Mouse (Mus musculus) bone marrow macrophage, adult 2 months (primary cell): ENCODE measurements around the gene Crot. TPM values are rescaled to one million over a fixed set of nuclear protein-coding genes. Genes with fewer than 3 reads are reported as not detected.
"Not testable (repeated sequence)": the region's sequence is repeated elsewhere in the genome, so short reads cannot be mapped to it uniquely, and the experiment has no call there.

Experiments used
- H3K27ac ChIP-seq: 2 replicates; pipeline ENCODE4 v1.5.1; 2012; ENCODE audit warnings: low read depth, low read length; ENCODE audit not compliant: insufficient read depth
- H3K4me1 ChIP-seq: 2 replicates; pipeline ENCODE4 v1.6.1; 2012; ENCODE audit warnings: low read length; ENCODE audit not compliant: control insufficient read depth, insufficient read depth
- H3K4me3 ChIP-seq: 2 replicates; pipeline ENCODE4 v1.5.1; 2012; ENCODE audit warnings: mild to moderate bottlenecking, low read length, moderate library complexity; ENCODE audit not compliant: insufficient read depth
- CTCF ChIP-seq: IDR thresholded peaks from 2 replicates; pipeline ENCODE4 v1.5.1; 2012; ENCODE audit warnings: low read depth, mild to moderate bottlenecking, low read length, moderate library complexity
- POLR2A ChIP-seq: IDR thresholded peaks from 2 replicates; pipeline ENCODE4 v1.6.1; 2012; ENCODE audit warnings: mild to moderate bottlenecking, low read depth, low read length, borderline replicate concordance
- polyA plus RNA-seq: library from polyadenylated mRNA; stranded (reverse); fragments of >200 nt; gene quantifications from 2 replicates; pipeline ENCODE4 v1.2.4, GENCODE M21; 2012; ENCODE audit not compliant: missing spikeins, insufficient read depth, insufficient read length

The Crot gene
- polyA plus RNA-seq, 1 experiment: 32.0 TPM

GRCm38 (mm10) chr5:8960534-8960933 lies 36.6 kb downstream of the Crot start:
- Histone ChIP-seq H3K4me3 (no peak overlapping the region), H3K27ac (no peak overlapping the region), H3K4me1 (0 out of 2 replicates have a peak, but pooled peaks cover under 1% of the 10 kb centered on the region)
- no peak for TF ChIP-seq CTCF
- TF ChIP-seq POLR2A: no peak

GRCm38 (mm10) chr5:8955544-8955943 lies 41.6 kb downstream of the Crot start:
- H3K4me3 ChIP-seq: no peak overlapping the region
- peaks cover 7% of the 10 kb centered on the region for H3K4me1 ChIP-seq
- no peak overlapping the region for H3K27ac ChIP-seq
- TF ChIP-seq POLR2A (no peak), CTCF (no peak)

GRCm38 (mm10) chr5:8953660-8954059 lies 43.5 kb downstream of the Crot start:
- Histone ChIP-seq H3K4me1 (peaks cover 7% of the 10 kb centered on the region), H3K4me3 (no peak overlapping the region), H3K27ac (peak overlapping the region; percentile 32)
- TF ChIP-seq POLR2A (no peak), CTCF (no peak)

GRCm38 (mm10) chr5:8947423-8948110 lies 49.6 kb downstream of the Crot start:
- Histone ChIP-seq H3K4me1 (peaks cover 7% of the 10 kb centered on the region), H3K27ac (no peak overlapping the region), H3K4me3 (no peak overlapping the region)
- TF ChIP-seq CTCF: no peak
- no peak for TF ChIP-seq POLR2A

- Histone ChIP-seq H3K4me1 (peaks cover 7% of the 10 kb centered on the region), H3K4me3 (no peak overlapping the region), H3K27ac (no peak overlapping the region)
- TF ChIP-seq POLR2A (no peak), CTCF (no peak)
Observed at GRCm38 (mm10) chr5:8943836-8944235, 53.3 kb downstream of the Crot start.

- H3K4me1 ChIP-seq, H3K4me3 ChIP-seq, H3K27ac ChIP-seq: not testable (repeated sequence)
Observed at GRCm38 (mm10) chr5:8941266-8941665, 55.9 kb downstream of the Crot start.

- Histone ChIP-seq H3K27ac (no peak overlapping the region), H3K4me3 (no peak overlapping the region), H3K4me1 (no peaks in the 10 kb centered on the region; the same call in 1 of the 2 replicates)
- TF ChIP-seq CTCF (no peak), POLR2A (no peak)
Observed at GRCm38 (mm10) chr5:8937965-8938364, 59.2 kb downstream of the Crot start.

GRCm38 (mm10) chr5:8928440-8928839 lies 68.7 kb downstream of the Crot start:
- Histone ChIP-seq H3K4me3 (no peak overlapping the region), H3K4me1 (no peaks in the 10 kb centered on the region), H3K27ac (no peak overlapping the region)
- TF ChIP-seq POLR2A: no peak
- no peak for TF ChIP-seq CTCF

- Histone ChIP-seq H3K27ac (no peak overlapping the region), H3K4me1 (peaks cover 4% of the 10 kb centered on the region), H3K4me3 (no peak overlapping the region)
- TF ChIP-seq POLR2A: no peak
- TF ChIP-seq CTCF: no peak
Observed at GRCm38 (mm10) chr5:8917069-8917468, 80.1 kb downstream of the Crot start.

GRCm38 (mm10) chr5:8916400-8916799 lies 80.7 kb downstream of the Crot start:
- TF ChIP-seq POLR2A (no peak), CTCF (no peak)
- H3K27ac ChIP-seq: no peak overlapping the region
- H3K4me1 ChIP-seq: peaks cover 4% of the 10 kb centered on the region
- no peak overlapping the region for H3K4me3 ChIP-seq

Other genes starting within 250 kb of the Crot start
- 34.9 and 41.4 TPM in 2 replicates for gene Abcb1b, start 199.2 kb downstream of the Crot start, polyA plus RNA-seq
- gene Abcb4, start 103.6 kb downstream of the Crot start, polyA plus RNA-seq: 8.1 and 11.2 TPM in 2 replicates
- 92.7 and 99.2 TPM in 2 replicates for gene Tmem243, start 103.3 kb upstream of the Crot start, polyA plus RNA-seq
- 27.3 and 30.5 TPM in 2 replicates for gene Dmtf1, start 164.5 kb upstream of the Crot start, polyA plus RNA-seq